Mouse (Mus musculus): Measurements from ENCODE around the gene Olfr432. TPM values are rescaled to one million over a fixed set of nuclear protein-coding genes. Genes with fewer than 3 reads are reported as not detected.

Olfr432 gene
- not detected for total RNA-seq (2023)

GRCm38 (mm10) chr1:174048893-174049292, at the start of gene Olfr432:
TSS of gene Olfr432 (plus strand) at chr1:174049205.

GRCm38 (mm10) chr1:174031698-174032097, 17.3 kb upstream of the Olfr432 start, which contains the start of gene Ifi205:
TSS of gene Ifi205 (minus strand) at chr1:174031810.

DNA sequence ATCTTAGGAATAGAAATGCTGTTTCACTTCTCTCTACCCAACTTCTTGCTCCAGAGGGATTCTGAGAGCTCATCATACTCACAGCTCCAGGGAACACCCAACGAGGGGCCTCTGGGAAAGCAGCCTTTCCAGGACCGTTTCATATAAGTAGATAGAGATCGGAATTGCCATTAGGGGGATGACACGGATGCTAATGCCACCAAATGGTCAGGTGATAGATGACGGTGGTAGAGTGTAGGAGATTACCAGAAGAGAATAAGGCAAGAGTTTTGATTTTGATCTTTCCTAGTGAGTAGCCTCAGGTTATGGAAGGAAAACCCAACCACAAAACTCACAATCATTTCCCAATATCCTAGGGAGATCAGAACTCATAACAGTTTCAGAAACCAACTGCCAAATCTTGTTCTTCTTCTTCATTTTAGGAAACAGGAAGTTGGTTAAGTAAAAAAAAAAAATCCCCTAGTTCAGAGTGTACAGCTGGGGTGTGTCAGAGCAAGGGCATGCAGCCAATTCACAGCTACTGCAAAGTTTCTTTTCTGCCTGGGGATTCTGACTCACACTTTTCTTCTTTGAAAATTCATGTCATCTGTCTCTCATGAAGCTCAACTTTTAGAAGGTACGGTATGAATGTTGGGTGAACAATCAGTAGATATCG, 8.4 kb upstream of the Olfr432 start, which contains the start of gene Olfr433:
Gene Olfr433, plus strand, starts transcription at position 183 of the 655 bp plus-strand sequence.

DNA sequence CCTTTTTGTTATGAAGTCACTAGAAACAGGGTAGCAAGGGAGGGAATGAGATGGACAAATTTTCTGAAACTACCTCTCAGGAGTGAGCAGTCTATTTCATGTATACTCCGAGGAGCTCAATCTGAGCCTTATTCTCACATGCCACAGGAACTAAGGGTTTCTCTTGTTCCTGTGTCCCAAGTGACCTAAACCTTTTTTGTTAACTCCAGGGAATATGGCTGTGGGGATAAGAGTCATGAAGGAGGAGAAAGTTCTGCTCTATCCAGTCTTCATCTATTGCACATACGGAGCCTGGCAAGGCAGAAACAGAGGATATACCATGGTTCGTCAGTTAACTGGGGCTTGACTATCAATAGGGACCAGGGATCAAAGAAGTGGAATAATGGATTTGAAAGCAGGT, 17.3 kb downstream of the Olfr432 start, which contains the start of gene Olfr430:
Gene Olfr430, plus strand, starts transcription at position 301 of the 400 bp plus-strand sequence.

DNA sequence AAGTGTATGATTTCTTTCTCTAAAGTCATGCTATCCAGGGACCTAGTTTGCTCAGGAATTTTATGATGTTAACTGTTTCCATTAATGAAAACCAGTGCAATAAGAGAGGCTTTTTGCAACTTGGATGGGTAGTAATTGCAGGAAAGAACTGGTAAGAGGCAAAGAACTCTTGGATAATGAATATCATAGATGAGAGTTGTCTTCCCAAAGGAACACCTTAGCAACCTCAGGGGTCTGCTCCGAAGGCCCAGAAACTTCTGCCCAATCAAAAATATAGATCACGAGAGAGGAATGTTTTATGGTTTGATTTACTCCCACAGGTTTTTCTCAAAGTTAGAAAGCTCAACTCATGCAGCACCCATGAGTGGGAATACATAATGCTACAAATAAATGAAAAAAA, 35.0 kb downstream of the Olfr432 start, which contains the start of gene Olfr429:
Gene Olfr429, plus strand, starts transcription at position 301 of the 400 bp plus-strand sequence.

GRCm38 (mm10) chr1:174096591-174096990, 47.6 kb downstream of the Olfr432 start, which contains the start of gene Olfr427:
TSS of gene Olfr427 (plus strand) at chr1:174096891.

Other genes with a start within 250 kb of the Olfr432 start
- not detected for gene Ifi211, start 136.2 kb upstream of the Olfr432 start, total RNA-seq (2023)
- 253 TPM for gene Mndal, start 106.7 kb upstream of the Olfr432 start, total RNA-seq (2023)
- 163 TPM for gene Ifi203, start 106.5 kb upstream of the Olfr432 start, total RNA-seq (2023)
- not detected for gene Ifi202b, start 66.5 kb upstream of the Olfr432 start, total RNA-seq (2023)
- 2.1 TPM for gene Ifi205, start 17.4 kb upstream of the Olfr432 start, total RNA-seq (2023)
- not detected for gene Olfr433, start 8.5 kb upstream of the Olfr432 start, total RNA-seq (2023)
- not detected for gene Olfr430, start 17.4 kb downstream of the Olfr432 start, total RNA-seq (2023)
- gene Olfr429, start 35.1 kb downstream of the Olfr432 start, total RNA-seq (2023), result not detected
- gene Olfr427, start 47.7 kb downstream of the Olfr432 start, total RNA-seq (2023), result not detected
- gene Olfr231, start 72.0 kb downstream of the Olfr432 start, total RNA-seq (2023), result not detected
- gene Olfr424, start 82.3 kb downstream of the Olfr432 start, total RNA-seq (2023), result not detected
- gene Olfr420, start 106.4 kb downstream of the Olfr432 start, total RNA-seq (2023), result not detected
- gene Spta1, start 123.6 kb downstream of the Olfr432 start, total RNA-seq (2023), result 0.80 TPM
- gene Olfr419, start 202.9 kb downstream of the Olfr432 start, total RNA-seq (2023), result not detected

All from CD8-positive naive resting alpha-beta T cell, adult 57 days (primary cell).